Mouse (Mus musculus) heart, postnatal 0 days (tissue): ENCODE results near the gene Rbm20.

Experiments used
- CTCF ChIP-seq: IDR thresholded peaks from 2 replicates; pipeline ENCODE4 v1.5.1; 2016; ENCODE audit warnings: antibody characterized with exemption, control low read depth, low read depth
- EP300 ChIP-seq: IDR thresholded peaks from 2 replicates; pipeline ENCODE4 v1.6.1; 2016; ENCODE audit warnings: antibody characterized with exemption, low read depth

GRCm38 (mm10) chr19:53855781-53856180 is 178.7 kb downstream of the Rbm20 start:
- no peak for TF ChIP-seq EP300
- TF ChIP-seq CTCF = no peak
